Mouse (Mus musculus) heart, embryonic 10.5 days (tissue): ENCODE results near the gene Edn3. TPM values are rescaled to one million over a fixed set of nuclear protein-coding genes. Genes with fewer than 3 reads are reported as not detected.

Source experiments
- DNase-seq: peaks from one replicate; pipeline ENCODE4 v3.0.0-alpha.2; 2017; ENCODE audit warnings: low spot score
- H3K27ac ChIP-seq: fragments of 300-500 bp; sonication (generic); 2 replicates; pipeline ENCODE4 v1.5.1; 2016; ENCODE audit warnings: mild to moderate bottlenecking
- H3K27me3 ChIP-seq: fragments of 300-500 bp; sonication (generic); 2 replicates; pipeline ENCODE4 v1.6.1; 2016; ENCODE audit warnings: mild to moderate bottlenecking; ENCODE audit not compliant: poor library complexity, insufficient read depth, severe bottlenecking
- H3K36me3 ChIP-seq: fragments of 300-500 bp; sonication (generic); 2 replicates; pipeline ENCODE4 v1.6.1; 2016; ENCODE audit warnings: mild to moderate bottlenecking, moderate library complexity
- H3K4me1 ChIP-seq: fragments of 300-500 bp; sonication (generic); 2 replicates; pipeline ENCODE4 v1.6.1; 2016; ENCODE audit warnings: mild to moderate bottlenecking
- H3K4me3 ChIP-seq: fragments of 300-500 bp; sonication (generic); 2 replicates; pipeline ENCODE4 v1.5.1; 2016; ENCODE audit warnings: mild to moderate bottlenecking, moderate library complexity
- H3K9me3 ChIP-seq: fragments of 300-500 bp; sonication (generic); 2 replicates; pipeline ENCODE4 v1.6.1; 2016; ENCODE audit warnings: mild to moderate bottlenecking, moderate library complexity
- WGBS: fragments of 180-500 bp; shearing (Covaris S2); methylation state at CpG from one replicate; pipeline ENCODE4 v1.1.7; 2016; 5-methylcytosine and 5-hydroxymethylcytosine counted together
- polyA plus RNA-seq: library from polyadenylated mRNA; unstranded; fragments of >200 nt; fragmentation: Nextera tagmentation; extraction: Ambion mirVana; gene quantifications from 2 replicates; pipeline ENCODE4 v1.2.1, GENCODE M21; 2016

Gene Edn3
- 1.3 and 4.8 TPM in 2 replicates for polyA plus RNA-seq

GRCm38 (mm10) chr2:174760479-174761121, at the start of gene Edn3:
Gene Edn3 (plus strand): TSS chr2:174760619.
- WGBS, result 2% methylated on average over 48 of the region's 48 CpGs
- peak; percentile 78 for DNase-seq

GRCm38 (mm10) chr2:174712043-174712442, 48.4 kb upstream of the Edn3 start:
- no peaks in the 10 kb centered on the region for H3K36me3 ChIP-seq
- no peaks in the 10 kb centered on the region for H3K27me3 ChIP-seq
- H3K4me3 ChIP-seq, result no peak overlapping the region
- no peak overlapping the region for H3K27ac ChIP-seq
- DNase-seq, result no peak
- no peaks in the 10 kb centered on the region for H3K4me1 ChIP-seq
- H3K9me3 ChIP-seq, result no peaks in the 10 kb centered on the region
- 90% methylated on average over 1 of the region's 1 CpGs for WGBS

More at GRCm38 (mm10) chr2:174760479-174761121, at the start of gene Edn3:
- peak within 1 kb of the TSS; percentile 67 for H3K4me3 ChIP-seq
- H3K9me3 ChIP-seq, result no peaks in the 10 kb centered on the region
- H3K27me3 ChIP-seq, result peaks cover 34% of the 10 kb centered on the region
- peak within 1 kb of the TSS; percentile 75 for H3K27ac ChIP-seq
- no peaks in the 10 kb centered on the region for H3K36me3 ChIP-seq
- peaks cover 18% of the 10 kb centered on the region for H3K4me1 ChIP-seq

GRCm38 (mm10) chr2:174715938-174716337, 44.5 kb upstream of the Edn3 start:
- H3K9me3 ChIP-seq, result no peaks in the 10 kb centered on the region
- H3K27ac ChIP-seq, result no peak overlapping the region
- DNase-seq, result no peak
- H3K36me3 ChIP-seq, result no peaks in the 10 kb centered on the region
- H3K4me3 ChIP-seq, result no peak overlapping the region
- H3K4me1 ChIP-seq, result no peaks in the 10 kb centered on the region
- H3K27me3 ChIP-seq, result no peaks in the 10 kb centered on the region

- WGBS, result 87% methylated on average over 4 of the region's 4 CpGs
- Histone ChIP-seq H3K27me3 (no peaks in the 10 kb centered on the region), H3K9me3 (no peaks in the 10 kb centered on the region), H3K36me3 (no peaks in the 10 kb centered on the region), H3K4me1 (no peaks in the 10 kb centered on the region), H3K27ac (no peak overlapping the region), H3K4me3 (no peak overlapping the region)
- no peak for DNase-seq
Measured at GRCm38 (mm10) chr2:174717857-174718256, 42.6 kb upstream of the Edn3 start.

- H3K27me3 ChIP-seq, result no peaks in the 10 kb centered on the region
- H3K4me3 ChIP-seq, result no peak overlapping the region
- H3K27ac ChIP-seq, result no peak overlapping the region
- 77% methylated on average over 10 of the region's 10 CpGs for WGBS
- H3K9me3 ChIP-seq, result no peaks in the 10 kb centered on the region
- H3K4me1 ChIP-seq, result no peaks in the 10 kb centered on the region
- DNase-seq, result no peak
- no peaks in the 10 kb centered on the region for H3K36me3 ChIP-seq
Measured at GRCm38 (mm10) chr2:174727114-174727823, 33.1 kb upstream of the Edn3 start.

GRCm38 (mm10) chr2:174731939-174732338, 28.5 kb upstream of the Edn3 start:
- WGBS, result 70% methylated on average over 5 of the region's 5 CpGs

GRCm38 (mm10) chr2:174735270-174735669, 25.1 kb upstream of the Edn3 start:
- Histone ChIP-seq H3K27me3 (no peaks in the 10 kb centered on the region), H3K4me1 (peaks cover 8% of the 10 kb centered on the region), H3K36me3 (no peaks in the 10 kb centered on the region), H3K4me3 (no peak overlapping the region), H3K27ac (no peak overlapping the region), H3K9me3 (no peaks in the 10 kb centered on the region)
- DNase-seq, result no peak
- 90% methylated on average over 1 of the region's 1 CpGs for WGBS

More at GRCm38 (mm10) chr2:174731939-174732338, 28.5 kb upstream of the Edn3 start:
- H3K4me1 ChIP-seq, result peaks cover 8% of the 10 kb centered on the region
- H3K9me3 ChIP-seq, result no peaks in the 10 kb centered on the region
- no peak for DNase-seq
- H3K27ac ChIP-seq, result no peak overlapping the region
- no peaks in the 10 kb centered on the region for H3K27me3 ChIP-seq
- no peaks in the 10 kb centered on the region for H3K36me3 ChIP-seq
- H3K4me3 ChIP-seq, result no peak overlapping the region

GRCm38 (mm10) chr2:174747182-174747581, 13.2 kb upstream of the Edn3 start:
- no peaks in the 10 kb centered on the region for H3K9me3 ChIP-seq
- H3K4me1 ChIP-seq, result no peaks in the 10 kb centered on the region
- no peaks in the 10 kb centered on the region for H3K27me3 ChIP-seq
- no peak for DNase-seq
- H3K36me3 ChIP-seq, result no peaks in the 10 kb centered on the region
- H3K4me3 ChIP-seq, result no peak overlapping the region
- 66% methylated on average over 1 of the region's 1 CpGs for WGBS
- no peak overlapping the region for H3K27ac ChIP-seq

GRCm38 (mm10) chr2:174748381-174748780, 12.0 kb upstream of the Edn3 start:
- Histone ChIP-seq H3K27me3 (no peaks in the 10 kb centered on the region), H3K4me1 (no peaks in the 10 kb centered on the region), H3K9me3 (no peaks in the 10 kb centered on the region), H3K4me3 (no peak overlapping the region), H3K36me3 (no peaks in the 10 kb centered on the region), H3K27ac (no peak overlapping the region)
- WGBS, result 71% methylated on average over 8 of the region's 8 CpGs
- DNase-seq, result no peak

GRCm38 (mm10) chr2:174753197-174753596, 7.2 kb upstream of the Edn3 start:
- 88% methylated on average over 1 of the region's 1 CpGs for WGBS
- no peak for DNase-seq
- no peaks in the 10 kb centered on the region for H3K4me1 ChIP-seq
- H3K9me3 ChIP-seq, result no peaks in the 10 kb centered on the region
- no peak overlapping the region for H3K27ac ChIP-seq
- H3K4me3 ChIP-seq, result no peak overlapping the region
- H3K36me3 ChIP-seq, result no peaks in the 10 kb centered on the region
- H3K27me3 ChIP-seq, result no peaks in the 10 kb centered on the region

- Histone ChIP-seq H3K27me3 (peaks cover 1% of the 10 kb centered on the region; the same call in 1 of the 2 replicates), H3K4me1 (no peaks in the 10 kb centered on the region), H3K9me3 (no peaks in the 10 kb centered on the region), H3K36me3 (no peaks in the 10 kb centered on the region), H3K27ac (no peak overlapping the region), H3K4me3 (no peak overlapping the region)
- DNase-seq, result no peak
- 75% methylated on average over 1 of the region's 1 CpGs for WGBS
Measured at GRCm38 (mm10) chr2:174754231-174754630, 6.2 kb upstream of the Edn3 start.

- DNase-seq, result no peak
- no peak overlapping the region for H3K4me3 ChIP-seq
- H3K27ac ChIP-seq, result no peak overlapping the region
- peaks cover 34% of the 10 kb centered on the region for H3K27me3 ChIP-seq
- no peaks in the 10 kb centered on the region for H3K9me3 ChIP-seq
- no peaks in the 10 kb centered on the region for H3K36me3 ChIP-seq
- WGBS, result 58% methylated on average over 4 of the region's 4 CpGs
- H3K4me1 ChIP-seq, result peaks cover 18% of the 10 kb centered on the region
Measured at GRCm38 (mm10) chr2:174759189-174759588, 1.2 kb upstream of the Edn3 start.

GRCm38 (mm10) chr2:174761452-174762101, 1.2 kb downstream of the Edn3 start:
- Histone ChIP-seq H3K27me3 (peaks cover 34% of the 10 kb centered on the region), H3K27ac (peak overlapping the region; percentile 57; the same call in 1 of the 2 replicates), H3K36me3 (no peaks in the 10 kb centered on the region), H3K9me3 (no peaks in the 10 kb centered on the region), H3K4me1 (peaks cover 18% of the 10 kb centered on the region), H3K4me3 (peak overlapping the region; percentile 67)
- DNase-seq, result no peak
- WGBS, result 59% methylated on average over 6 of the region's 6 CpGs
